Mouse (Mus musculus): Measurements from ENCODE around the gene Auts2. TPM values are rescaled to one million over a fixed set of nuclear protein-coding genes. Genes with fewer than 3 reads are reported as not detected.

Auts2 gene
- polyA plus RNA-seq, 1 experiment from 2014 or later: 1.0 TPM

- DNase-seq: peak; percentile 29
- Histone ChIP-seq H3K4me3 (ENCODE audit: low read depth, low read length) (no peak overlapping the region), H3K27ac (ENCODE audit: low read depth) (peak overlapping the region; percentile 45; the same call in 1 of the 2 replicates), H3K27me3 (ENCODE audit: insufficient read depth, low read length) (no peaks in the 10 kb centered on the region), H3K4me2 (ENCODE audit: low read depth, low read length) (no peak overlapping the region), H3K9ac (replicated peaks) (no peak overlapping the region), H3K9me3 (ENCODE audit: low read length) (no peaks in the 10 kb centered on the region), H3K36me3 (replicated peaks; ENCODE audit: insufficient read depth, low read length) (no peaks in the 10 kb centered on the region), H3K4me1 (ENCODE audit: insufficient read depth) (no peaks in the 10 kb centered on the region)
- WGBS (ENCODE audit: insufficient replicate concordance): 40% methylated on average over 9 of the region's 9 CpGs
- ATAC-seq: peak; percentile 79
- TF ChIP-seq EP300 (IDR thresholded peaks at IDR 0.05; ENCODE audit: low read depth) (peak; percentile 65; the same call in 1 of the 2 replicates), CTCF (IDR thresholded peaks at IDR 0.05; ENCODE audit: low read depth) (no peak)
These were observed 728.6 kb downstream of the Auts2 start for GRCm38 (mm10) chr5:131814503-131815003.

GRCm38 (mm10) chr5:131813952-131814502 is 729.1 kb downstream of the Auts2 start:
- TF ChIP-seq CTCF (IDR thresholded peaks at IDR 0.05; ENCODE audit: low read depth) (no peak), EP300 (IDR thresholded peaks at IDR 0.05; ENCODE audit: low read depth) (no peak)
- DNase-seq (peak; percentile 24), ATAC-seq (peak; percentile 82)
- Histone ChIP-seq H3K27me3 (ENCODE audit: insufficient read depth, low read length) (no peaks in the 10 kb centered on the region), H3K4me2 (ENCODE audit: low read depth, low read length) (no peak overlapping the region), H3K4me1 (ENCODE audit: insufficient read depth) (no peaks in the 10 kb centered on the region), H3K4me3 (ENCODE audit: low read depth, low read length) (no peak overlapping the region), H3K9me3 (ENCODE audit: low read length) (no peaks in the 10 kb centered on the region), H3K36me3 (replicated peaks; ENCODE audit: insufficient read depth, low read length) (no peaks in the 10 kb centered on the region), H3K27ac (ENCODE audit: low read depth) (peak overlapping the region; percentile 36; the same call in 1 of the 2 replicates), H3K9ac (replicated peaks) (no peak overlapping the region)
- 44% methylated on average over 10 of the region's 10 CpGs for WGBS (ENCODE audit: insufficient replicate concordance)

GRCm38 (mm10) chr5:131813331-131813781 is 729.8 kb downstream of the Auts2 start:
- WGBS (ENCODE audit: insufficient replicate concordance): 45% methylated on average over 7 of the region's 7 CpGs
- H3K9ac ChIP-seq (replicated peaks): no peak overlapping the region
- DNase-seq (no peak), ATAC-seq (no peak)
- no peak overlapping the region for H3K4me2 ChIP-seq (ENCODE audit: low read depth, low read length)
- H3K27ac ChIP-seq (ENCODE audit: low read depth): no peak overlapping the region
- no peaks in the 10 kb centered on the region for H3K36me3 ChIP-seq (replicated peaks; ENCODE audit: insufficient read depth, low read length)
- no peaks in the 10 kb centered on the region for H3K27me3 ChIP-seq (ENCODE audit: insufficient read depth, low read length)
- H3K4me1 ChIP-seq (ENCODE audit: insufficient read depth): no peaks in the 10 kb centered on the region
- H3K4me3 ChIP-seq (ENCODE audit: low read depth, low read length): no peak overlapping the region
- no peaks in the 10 kb centered on the region for H3K9me3 ChIP-seq (ENCODE audit: low read length)
- TF ChIP-seq CTCF (IDR thresholded peaks at IDR 0.05; ENCODE audit: low read depth): no peak
- no peak for TF ChIP-seq EP300 (IDR thresholded peaks at IDR 0.05; ENCODE audit: low read depth)

GRCm38 (mm10) chr5:131812483-131813063 is 730.6 kb downstream of the Auts2 start:
- no peak for ATAC-seq
- no peak for DNase-seq
- no peaks in the 10 kb centered on the region for H3K4me1 ChIP-seq (ENCODE audit: insufficient read depth)
- H3K9ac ChIP-seq (replicated peaks): no peak overlapping the region
- 78% methylated on average over 10 of the region's 10 CpGs for WGBS (ENCODE audit: insufficient replicate concordance)
- H3K4me2 ChIP-seq (ENCODE audit: low read depth, low read length): no peak overlapping the region
- no peak overlapping the region for H3K27ac ChIP-seq (ENCODE audit: low read depth)
- TF ChIP-seq CTCF (IDR thresholded peaks at IDR 0.05; ENCODE audit: low read depth) (no peak), EP300 (IDR thresholded peaks at IDR 0.05; ENCODE audit: low read depth) (no peak)
- no peaks in the 10 kb centered on the region for H3K9me3 ChIP-seq (ENCODE audit: low read length)
- no peak overlapping the region for H3K4me3 ChIP-seq (ENCODE audit: low read depth, low read length)
- no peaks in the 10 kb centered on the region for H3K27me3 ChIP-seq (ENCODE audit: insufficient read depth, low read length)
- H3K36me3 ChIP-seq (replicated peaks; ENCODE audit: insufficient read depth, low read length): no peaks in the 10 kb centered on the region

GRCm38 (mm10) chr5:131806350-131806749 is 736.8 kb downstream of the Auts2 start:
- DNase-seq (no peak), ATAC-seq (no peak)
- H3K36me3 ChIP-seq (replicated peaks; ENCODE audit: insufficient read depth, low read length): no peaks in the 10 kb centered on the region
- TF ChIP-seq CTCF (IDR thresholded peaks at IDR 0.05; ENCODE audit: low read depth): no peak
- no peak for TF ChIP-seq EP300 (IDR thresholded peaks at IDR 0.05; ENCODE audit: low read depth)
- WGBS (ENCODE audit: insufficient replicate concordance): 61% methylated on average over 2 of the region's 2 CpGs
- H3K9me3 ChIP-seq (ENCODE audit: low read length): no peaks in the 10 kb centered on the region
- no peak overlapping the region for H3K27ac ChIP-seq (ENCODE audit: low read depth)
- no peak overlapping the region for H3K4me2 ChIP-seq (ENCODE audit: low read depth, low read length)
- H3K9ac ChIP-seq (replicated peaks): no peak overlapping the region
- no peaks in the 10 kb centered on the region for H3K27me3 ChIP-seq (ENCODE audit: insufficient read depth, low read length)
- no peak overlapping the region for H3K4me3 ChIP-seq (ENCODE audit: low read depth, low read length)
- no peaks in the 10 kb centered on the region for H3K4me1 ChIP-seq (ENCODE audit: insufficient read depth)

GRCm38 (mm10) chr5:131805277-131805676 is 737.9 kb downstream of the Auts2 start:
- no peak overlapping the region for H3K4me3 ChIP-seq (ENCODE audit: low read depth, low read length)
- ATAC-seq (no peak), DNase-seq (no peak)
- no peak for TF ChIP-seq EP300 (IDR thresholded peaks at IDR 0.05; ENCODE audit: low read depth)
- no peak for TF ChIP-seq CTCF (IDR thresholded peaks at IDR 0.05; ENCODE audit: low read depth)
- H3K9ac ChIP-seq (replicated peaks): no peak overlapping the region
- 70% methylated on average over 4 of the region's 4 CpGs for WGBS (ENCODE audit: insufficient replicate concordance)
- H3K4me2 ChIP-seq (ENCODE audit: low read depth, low read length): no peak overlapping the region
- H3K36me3 ChIP-seq (replicated peaks; ENCODE audit: insufficient read depth, low read length): no peaks in the 10 kb centered on the region
- no peak overlapping the region for H3K27ac ChIP-seq (ENCODE audit: low read depth)
- no peaks in the 10 kb centered on the region for H3K9me3 ChIP-seq (ENCODE audit: low read length)
- no peaks in the 10 kb centered on the region for H3K4me1 ChIP-seq (ENCODE audit: insufficient read depth)
- H3K27me3 ChIP-seq (ENCODE audit: insufficient read depth, low read length): no peaks in the 10 kb centered on the region
